In the genomic region with DNA sequence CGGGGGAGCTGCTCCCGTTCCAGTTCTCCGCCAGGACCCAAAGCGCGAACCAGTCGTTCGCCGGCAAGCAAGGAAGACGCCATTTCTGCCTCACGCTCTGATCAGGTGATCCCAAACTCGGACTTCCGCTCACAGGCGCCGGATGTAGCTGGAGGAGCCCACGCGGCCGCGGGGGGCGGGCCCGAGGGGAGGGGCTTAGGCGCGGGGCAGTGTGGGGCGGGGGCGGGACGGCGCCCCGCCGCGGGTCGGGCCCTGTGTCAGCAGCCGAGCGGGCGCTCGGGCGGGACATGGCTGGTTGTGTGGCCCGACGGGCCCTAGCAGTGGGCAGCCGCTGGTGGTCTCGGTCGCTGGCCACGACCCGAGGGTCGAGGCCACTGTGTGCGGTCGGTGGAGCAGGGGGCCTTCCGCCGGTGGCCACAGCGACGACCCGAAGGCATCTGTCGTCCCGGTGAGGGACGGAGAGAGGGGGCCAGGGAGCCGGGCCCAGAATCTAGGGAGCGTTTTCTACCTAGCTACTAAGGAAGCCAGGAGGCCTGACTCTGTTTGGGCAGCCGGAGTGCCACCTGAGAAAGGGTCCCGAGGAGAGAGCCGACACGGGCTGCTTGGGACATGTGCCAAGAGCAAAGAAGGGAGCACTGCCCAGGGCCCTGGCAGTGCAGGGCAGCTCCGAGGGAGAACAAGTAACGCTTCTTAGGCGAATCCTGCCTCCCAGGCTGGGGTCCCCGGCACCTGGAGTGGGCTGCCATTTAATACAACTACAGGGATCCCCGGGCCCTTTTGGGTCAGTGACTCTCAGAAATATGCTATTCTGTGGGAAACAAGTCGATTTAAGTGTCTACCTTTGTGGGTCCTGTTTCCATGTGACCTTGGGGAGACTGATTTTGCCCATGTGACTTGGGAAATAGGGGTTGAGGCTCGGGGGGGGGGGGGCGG, we compare ENCODE assay signal across 1 mouse cellular context.
TF ChIP-seq lines count a peak whose summit lies in the region.

Gene Tmem199, minus strand, starts transcription at position 148 of the 933 bp plus-strand sequence.
Gene Poldip2, plus strand, starts transcription at position 169 of the 933 bp plus-strand sequence.

TF ChIP-seq in CH12.LX, 34 proteins besides CTCF, POLR2A, EP300 and RAD21:
- peak; percentile 30; the same call in 1 of the 2 replicates for TF ChIP-seq CHD2 (IDR thresholded peaks at IDR 0.05; ENCODE audit: low read length)
- no peak for TF ChIP-seq ZC3H11A (IDR thresholded peaks at IDR 0.05; ENCODE audit: low read depth, low read length)
- peak; percentile 89 for TF ChIP-seq USF1 (IDR thresholded peaks at IDR 0.05; ENCODE audit: low read depth, low read length)
- TF ChIP-seq HCFC1 (IDR thresholded peaks at IDR 0.05; ENCODE audit: low read depth, low read length): peak; percentile 87
- no peak for TF ChIP-seq E2F4 (IDR thresholded peaks at IDR 0.05; ENCODE audit: insufficient replicate concordance, low read depth, low read length)
- TF ChIP-seq MAX (IDR thresholded peaks at IDR 0.05; ENCODE audit: low read length): peak; percentile 87
- TF ChIP-seq JUND (conservative IDR thresholded peaks at IDR 0.05; ENCODE audit: low read depth, low read length): no peak
- peak; percentile 54 for TF ChIP-seq MEF2A (IDR thresholded peaks at IDR 0.05; ENCODE audit: borderline replicate concordance, low read depth, low read length)
- peak; percentile 88 for TF ChIP-seq MXI1 (IDR thresholded peaks at IDR 0.05; ENCODE audit: low read depth, low read length)
- TF ChIP-seq PAX5 (IDR thresholded peaks at IDR 0.05; ENCODE audit: low read length): no peak
- TF ChIP-seq UBTF (IDR thresholded peaks at IDR 0.05; ENCODE audit: low read depth, low read length): peak; percentile 63; the same call in 1 of the 2 replicates
- TF ChIP-seq ZKSCAN1 (IDR thresholded peaks at IDR 0.05; ENCODE audit: borderline replicate concordance, low read depth, low read length): no peak
- peak; percentile 92 for TF ChIP-seq SIN3A (IDR thresholded peaks at IDR 0.05; ENCODE audit: low read length)
- no peak for TF ChIP-seq ETS1 (conservative IDR thresholded peaks at IDR 0.05; ENCODE audit: low read depth, low read length)
- TF ChIP-seq JUN (IDR thresholded peaks at IDR 0.05; ENCODE audit: insufficient read depth, low read depth, low read length): no peak
- peak; percentile 82 for TF ChIP-seq POLR2AphosphoS2 (IDR thresholded peaks at IDR 0.05; ENCODE audit: low read depth, low read length)
- TF ChIP-seq RCOR1 (conservative IDR thresholded peaks at IDR 0.05; ENCODE audit: low read depth, low read length): peak; percentile 76; the same call in 1 of the 2 replicates
- peak; percentile 98 for TF ChIP-seq ZMIZ1 (IDR thresholded peaks at IDR 0.05; ENCODE audit: low read depth, low read length)
- peak; percentile 99 for TF ChIP-seq NELFE (IDR thresholded peaks at IDR 0.05; ENCODE audit: low read depth, low read length)
- TF ChIP-seq TBP (conservative IDR thresholded peaks at IDR 0.05; ENCODE audit: low read depth, low read length): peak; percentile 85
- peak; percentile 88 for TF ChIP-seq ELF1 (IDR thresholded peaks at IDR 0.05; ENCODE audit: low read depth, low read length)
- TF ChIP-seq CHD1 (IDR thresholded peaks at IDR 0.05; ENCODE audit: low read depth, low read length): no peak
- no peak for TF ChIP-seq SMC3 (IDR thresholded peaks at IDR 0.05; ENCODE audit: low read depth, low read length)
- peak; percentile 55 for TF ChIP-seq NRF1 (IDR thresholded peaks at IDR 0.05; ENCODE audit: low read depth, low read length)
- peak; percentile 95 for TF ChIP-seq TCF12 (IDR thresholded peaks at IDR 0.05; ENCODE audit: low read depth, low read length)
- TF ChIP-seq ZNF384 (IDR thresholded peaks at IDR 0.05; ENCODE audit: low read depth, low read length): peak; percentile 29; the same call in 1 of the 2 replicates
- TF ChIP-seq IRF4 (IDR thresholded peaks at IDR 0.05; ENCODE audit: low read depth, low read length): peak; percentile 61; the same call in 1 of the 2 replicates
- peak; percentile 81; the same call in 1 of the 2 replicates for TF ChIP-seq MAZ (IDR thresholded peaks at IDR 0.05; ENCODE audit: low read depth, low read length)
- 0 out of 2 replicates have a peak, but pooled peaks have one; percentile 70 for TF ChIP-seq KAT2A (IDR thresholded peaks at IDR 0.05; ENCODE audit: insufficient replicate concordance, low read length)
- TF ChIP-seq USF2 (conservative IDR thresholded peaks at IDR 0.05; ENCODE audit: low read depth, low read length): peak; percentile 77
- no peak for TF ChIP-seq GABPA (IDR thresholded peaks at IDR 0.05; ENCODE audit: insufficient replicate concordance, low read depth, low read length)
- TF ChIP-seq MYC (IDR thresholded peaks at IDR 0.05; ENCODE audit: low read depth, low read length): peak; percentile 88; the same call in 1 of the 2 replicates
- TF ChIP-seq MAFK (IDR thresholded peaks at IDR 0.05; ENCODE audit: insufficient replicate concordance, low read length): 0 out of 2 replicates have a peak, but pooled peaks have one; percentile 52
- peak; percentile 94 for TF ChIP-seq BHLHE40 (IDR thresholded peaks at IDR 0.05; ENCODE audit: low read depth, low read length)
